Mouse (Mus musculus) liver, embryonic 14.5 days (tissue): ENCODE measurements around the gene 2810408A11Rik.

Experiments used
- CTCF ChIP-seq: IDR thresholded peaks from 2 replicates; pipeline ENCODE4 v1.5.1; 2016; ENCODE audit warnings: antibody characterized with exemption, low read depth, control low read depth
- EP300 ChIP-seq: IDR thresholded peaks from 2 replicates; pipeline ENCODE4 v1.6.1; 2016; ENCODE audit warnings: antibody characterized with exemption, low read depth

- TF ChIP-seq CTCF = peak; percentile 60
- no peak for TF ChIP-seq EP300
These were observed 31.5 kb upstream of the 2810408A11Rik start for GRCm38 (mm10) chr11:69932254-69932653.
